Mouse (Mus musculus) spleen, postnatal 36 days (tissue): ENCODE measurements around the gene Ugt3a2.

Experiments used
- DNase-seq, 2 experiments: peaks; one replicate each; pipeline ENCODE4 v3.0.0; 2022; ENCODE audit warnings: low spot score in 2 of 2, mixed read lengths in 1 of 2

Gene Ugt3a2

DNA sequence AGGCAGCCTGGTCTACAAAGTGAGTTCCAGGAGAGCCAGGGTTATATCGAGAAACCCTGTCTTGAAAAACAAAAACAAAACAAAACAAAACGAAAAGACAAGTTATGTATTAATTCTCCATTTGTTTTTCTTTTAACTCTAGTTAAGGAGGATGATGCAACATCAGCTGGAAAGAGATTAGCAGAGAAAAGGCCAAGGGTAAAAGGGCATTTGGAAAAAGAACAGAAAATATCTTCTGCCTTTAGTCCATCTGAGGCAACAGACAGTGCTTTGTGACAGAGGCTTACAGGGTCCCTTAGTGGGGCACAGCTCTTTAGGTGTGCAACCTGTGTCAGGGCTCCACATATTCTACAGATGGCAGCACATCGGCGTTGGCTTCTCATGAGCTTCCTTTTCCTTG is at the start of gene Ugt3a2:
Gene Ugt3a2, plus strand, starts transcription at position 210 of the 400 bp plus-strand sequence.
- no peak for DNase-seq

DNA sequence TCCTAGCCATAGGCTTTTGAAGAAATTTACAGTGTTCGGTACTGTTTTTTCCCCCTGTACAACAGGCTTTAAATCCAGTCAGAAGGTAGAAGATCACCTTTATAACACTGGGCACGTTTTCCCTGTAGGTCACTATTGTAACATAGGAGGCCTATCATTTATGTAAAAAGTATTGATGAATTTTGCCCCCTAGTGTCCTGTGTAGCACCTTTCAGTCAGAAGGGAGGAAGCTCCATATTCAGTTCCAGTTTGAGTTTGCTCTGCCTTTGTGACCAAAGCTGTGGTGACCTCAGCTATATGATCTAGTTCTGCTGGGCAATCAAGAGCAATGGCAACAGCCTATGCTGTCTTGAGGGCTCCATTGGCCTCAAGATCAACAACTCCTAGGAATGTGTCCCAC is 45.7 kb upstream of the Ugt3a2 start:
- no peak for DNase-seq

DNA sequence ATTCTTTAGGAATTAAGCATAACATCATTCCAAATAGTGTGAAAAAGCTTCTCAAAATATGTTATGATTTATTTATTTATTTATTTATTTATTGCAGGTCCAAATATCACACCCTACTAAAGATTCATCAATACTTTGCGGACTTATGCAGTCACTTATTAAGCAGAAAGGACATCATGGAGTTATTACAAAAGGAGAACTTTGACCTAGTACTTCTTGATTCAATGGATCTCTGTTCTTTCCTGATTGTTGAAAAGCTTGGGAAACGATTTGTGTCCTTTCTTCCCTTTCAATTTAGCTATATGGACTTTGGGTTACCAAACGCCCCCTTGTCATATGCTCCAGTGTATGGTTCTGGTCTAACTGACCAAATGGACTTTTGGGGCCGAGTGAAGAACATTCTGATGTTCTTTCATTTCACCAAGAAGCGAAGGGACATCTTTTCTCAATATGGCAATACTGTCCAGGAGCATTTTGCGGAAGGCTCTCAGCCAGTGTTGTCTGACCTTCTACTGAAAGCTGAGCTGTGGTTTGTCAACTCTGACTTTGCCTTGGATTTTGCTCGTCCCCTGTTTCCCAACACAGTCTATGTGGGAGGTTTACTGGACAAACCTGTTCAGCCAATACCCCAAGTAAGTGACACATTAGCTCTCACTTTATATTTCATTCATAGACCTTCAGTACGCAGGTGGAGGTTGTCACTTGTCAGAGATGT is 29.2 kb upstream of the Ugt3a2 start:
- no peak for DNase-seq

DNA sequence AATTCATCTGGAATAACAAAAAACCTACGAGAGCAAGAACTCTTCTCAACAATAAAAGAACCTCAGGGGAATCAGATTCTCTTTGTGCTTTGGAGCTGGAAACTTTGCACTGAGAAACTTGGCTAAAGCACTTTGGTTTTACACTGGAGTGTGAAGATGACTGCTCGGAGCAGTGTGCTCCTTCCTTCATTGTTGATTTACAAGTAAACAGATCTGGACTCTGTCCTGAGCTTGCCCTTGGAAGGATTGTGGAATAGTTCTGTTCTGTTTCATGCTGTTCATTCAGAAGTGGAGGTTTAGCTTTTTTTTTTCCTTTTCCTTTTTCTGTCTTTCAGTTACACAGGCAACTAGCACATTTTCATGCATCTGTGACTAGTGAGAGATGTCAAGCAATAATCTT is 754 bp upstream of the Ugt3a2 start:
- DNase-seq, result no peak

- DNase-seq, result no peak
Measured at GRCm38 (mm10) chr15:9336616-9337015, 1.3 kb downstream of the Ugt3a2 start.

- no peak for DNase-seq
Measured at GRCm38 (mm10) chr15:9337021-9337420, 1.7 kb downstream of the Ugt3a2 start.

DNA sequence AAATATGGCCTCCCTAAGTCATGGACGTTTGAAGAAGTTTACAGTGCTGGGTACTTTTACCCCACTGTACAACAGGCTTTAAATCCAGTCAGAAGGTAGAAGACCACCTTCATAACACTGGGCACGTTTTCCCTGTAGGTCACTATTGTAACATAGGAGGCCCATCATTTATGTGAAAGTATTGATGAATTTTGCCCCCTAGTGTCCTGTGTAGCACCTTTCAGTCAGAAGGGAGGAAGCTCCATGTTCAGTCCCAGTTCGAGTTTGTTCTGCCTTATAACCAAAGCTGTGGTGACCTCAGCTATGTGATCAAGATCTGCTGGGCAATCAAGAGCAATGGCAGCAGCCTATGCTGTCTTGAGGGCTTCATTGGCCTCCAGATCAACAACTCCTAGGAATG is 13.4 kb downstream of the Ugt3a2 start:
- no peak for DNase-seq

- DNase-seq, result no peak
Measured at GRCm38 (mm10) chr15:9362801-9363200, 27.5 kb downstream of the Ugt3a2 start.

DNA sequence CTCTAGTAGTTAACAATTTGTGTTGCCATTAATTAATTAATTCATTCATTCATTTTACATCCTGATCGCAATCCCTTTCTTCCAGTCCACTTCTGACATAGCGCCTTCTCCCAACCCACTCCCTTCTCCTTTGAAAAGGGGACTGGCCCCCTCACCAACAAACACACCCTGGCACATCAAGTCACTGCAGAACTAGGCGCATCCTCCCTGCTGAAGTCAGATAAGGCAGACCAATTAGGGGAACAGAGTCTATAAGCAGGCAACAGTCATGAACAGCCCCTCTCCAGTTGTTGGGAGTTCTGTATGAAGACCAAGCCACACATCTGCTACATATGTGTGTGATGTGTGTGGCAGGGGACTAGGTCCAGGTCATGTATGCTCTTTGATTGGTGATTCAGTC is 33.4 kb downstream of the Ugt3a2 start:
- no peak for DNase-seq

GRCm38 (mm10) chr15:9376281-9376680 is 40.9 kb downstream of the Ugt3a2 start:
- no peak for DNase-seq

- no peak for DNase-seq
Measured at GRCm38 (mm10) chr15:9409475-9409874, 74.1 kb downstream of the Ugt3a2 start.
